Mouse (Mus musculus) intestine, postnatal 0 days (tissue): ENCODE data around the gene Ubxn4. TPM values are rescaled to one million over a fixed set of nuclear protein-coding genes. Genes with fewer than 3 reads are reported as not detected.

ENCODE experiments used
- ATAC-seq: fragments of 200-750 bp; cut with Nextera tagmentation; 2 replicates; pipeline ENCODE4 v1.8.0; 2017; ENCODE audit warnings: mild to moderate bottlenecking, moderate TSS enrichment, moderate library complexity
- H3K27ac ChIP-seq: fragments of 300-500 bp; sonication (generic); 2 replicates; pipeline ENCODE4 v1.5.1; 2014; ENCODE audit warnings: mild to moderate bottlenecking, low read depth, low read length, moderate library complexity
- H3K27me3 ChIP-seq: fragments of 300-500 bp; sonication (generic); replicated peaks from 2 replicates; pipeline ENCODE4 v1.6.1; 2014; ENCODE audit warnings: low read length, mixed read lengths; ENCODE audit not compliant: control insufficient read depth, insufficient read depth
- H3K36me3 ChIP-seq: fragments of 300-500 bp; sonication (generic); 2 replicates; pipeline ENCODE4 v1.6.1; 2014; ENCODE audit warnings: mild to moderate bottlenecking, moderate library complexity; ENCODE audit not compliant: control insufficient read depth, insufficient read depth
- H3K4me1 ChIP-seq: fragments of 300-500 bp; sonication (generic); replicated peaks from 2 replicates; pipeline ENCODE4 v1.6.1; 2014; ENCODE audit warnings: antibody characterized with exemption, low read length, mixed read lengths; ENCODE audit not compliant: control insufficient read depth, insufficient read depth
- H3K4me2 ChIP-seq: fragments of 300-500 bp; sonication (generic); replicated peaks from 2 replicates; pipeline ENCODE4 v1.6.1; 2014; ENCODE audit warnings: low read depth, mild to moderate bottlenecking, moderate library complexity
- H3K4me3 ChIP-seq: fragments of 300-500 bp; sonication (generic); 2 replicates; pipeline ENCODE4 v1.5.1; 2014; ENCODE audit warnings: low read depth, low read length
- H3K9ac ChIP-seq: fragments of 300-500 bp; sonication (generic); 2 replicates; pipeline ENCODE4 v1.6.1; 2014; ENCODE audit warnings: mild to moderate bottlenecking, low read depth, low read length
- H3K9me3 ChIP-seq: fragments of 300-500 bp; sonication (generic); 2 replicates; pipeline ENCODE4 v1.6.1; 2016; ENCODE audit warnings: mixed run types; ENCODE audit not compliant: control insufficient read depth
- CTCF ChIP-seq: sonication (generic); IDR thresholded peaks from 2 replicates; pipeline ENCODE4 v1.5.1; 2016; ENCODE audit warnings: low read depth, mild to moderate bottlenecking, control low read depth, antibody characterized with exemption, moderate library complexity
- WGBS: fragments of 180-500 bp; shearing (Covaris S2); extraction: QIAGEN DNeasy Blood & Tissue Kit; methylation state at CpG from one replicate; pipeline ENCODE4 v1.1.7; 2014; 5-methylcytosine and 5-hydroxymethylcytosine counted together
- microRNA counts: library from miRNA; unstranded; fragments of <30 nt; microRNA quantifications from one replicate; lab custom pipeline; 2016
- microRNA-seq: library from miRNA; unstranded; fragments of <30 nt; microRNA quantifications from one replicate; pipeline ENCODE4, GENCODE M21; 2016
- polyA plus RNA-seq: library from polyadenylated mRNA; unstranded; fragments of >200 nt; fragmentation: Nextera tagmentation; extraction: Ambion mirVana; gene quantifications from 2 replicates; pipeline ENCODE4 v1.2.1, GENCODE M21; 2015

Gene Ubxn4
- polyA plus RNA-seq, 1 experiment from 2014 or later: 74.6 TPM

DNA sequence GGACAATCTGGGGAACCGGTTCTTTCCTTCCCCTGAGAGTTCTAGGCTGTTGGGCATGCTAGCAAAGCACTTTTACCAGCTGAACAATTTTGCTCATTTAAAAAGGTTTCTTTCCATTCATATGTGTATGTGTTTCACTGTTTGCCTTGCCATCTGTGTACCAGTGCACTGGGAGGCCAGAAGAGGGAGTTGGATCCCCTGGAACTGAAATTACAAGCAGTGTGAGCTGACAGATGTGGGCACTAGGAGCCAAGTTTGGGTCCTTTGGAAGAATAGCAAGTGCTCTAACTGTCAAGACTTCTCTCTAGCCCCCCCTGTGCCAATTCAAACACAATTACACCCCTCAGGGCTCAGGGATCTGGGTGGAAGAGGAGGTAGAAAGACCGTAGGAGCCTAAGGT is 81.0 kb downstream of the Ubxn4 start:
- Histone ChIP-seq H3K9me3 (no peaks in the 10 kb centered on the region), H3K4me3 (no peak overlapping the region), H3K4me1 (no peaks in the 10 kb centered on the region), H3K9ac (no peak overlapping the region), H3K36me3 (peaks cover 4% of the 10 kb centered on the region; the same call in 1 of the 2 replicates), H3K27me3 (no peaks in the 10 kb centered on the region), H3K4me2 (peak overlapping the region; percentile 18), H3K27ac (peak overlapping the region; percentile 37; the same call in 1 of the 2 replicates)
- ATAC-seq: no peak
- TF ChIP-seq CTCF: peak; percentile 39
- 65% methylated on average over 2 of the region's 2 CpGs for WGBS

DNA sequence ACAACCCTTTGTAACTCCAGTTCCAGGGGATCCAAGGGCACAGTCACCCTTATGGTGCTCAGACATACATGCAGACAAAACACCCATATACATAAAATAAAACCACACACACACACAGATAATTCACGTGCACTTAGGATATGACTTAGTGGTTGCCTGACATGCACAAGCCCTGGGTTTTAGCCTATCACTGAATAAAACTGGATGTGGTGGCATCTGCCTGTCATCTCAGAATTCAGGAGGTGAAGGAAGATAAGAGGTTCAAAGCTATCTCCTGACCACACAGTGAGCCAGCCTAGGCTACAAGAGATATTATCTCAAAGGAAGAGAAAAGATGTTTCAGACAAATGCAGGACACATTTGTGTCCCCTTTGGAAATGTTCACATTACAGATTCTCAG is 83.4 kb downstream of the Ubxn4 start:
- Histone ChIP-seq H3K9me3 (no peaks in the 10 kb centered on the region), H3K9ac (peak overlapping the region; percentile 31; the same call in 1 of the 2 replicates), H3K4me3 (peak overlapping the region; percentile 32), H3K4me2 (peak overlapping the region; percentile 52), H3K27me3 (no peaks in the 10 kb centered on the region), H3K36me3 (peaks cover 14% of the 10 kb centered on the region), H3K27ac (peak overlapping the region; percentile 28; the same call in 1 of the 2 replicates), H3K4me1 (no peaks in the 10 kb centered on the region)
- 78% methylated on average over 1 of the region's 1 CpGs for WGBS
- TF ChIP-seq CTCF: no peak
- ATAC-seq: no peak

DNA sequence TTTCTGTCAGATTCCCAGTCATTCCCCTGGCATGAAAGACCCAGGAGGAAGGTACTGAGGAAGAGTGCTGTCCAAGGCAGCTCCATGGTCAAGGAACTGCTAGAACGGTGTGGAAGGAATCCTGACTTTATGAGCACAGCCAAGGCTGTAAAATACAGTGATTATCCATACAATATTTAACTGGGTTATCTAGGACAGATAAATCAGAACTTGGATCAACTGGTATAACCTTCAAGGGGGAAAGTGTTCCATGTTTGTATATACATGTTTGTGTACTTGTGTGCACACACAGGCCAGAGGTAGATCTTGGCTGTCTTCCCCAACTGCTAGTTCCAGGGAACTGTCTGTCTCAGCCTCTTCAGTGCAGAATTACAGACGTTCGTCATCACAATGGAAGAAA is 84.5 kb downstream of the Ubxn4 start, which contains the start of gene Lct:
Lct (minus strand) TSS at position 101 of the 400 bp plus-strand sequence.
- no peak for TF ChIP-seq CTCF
- H3K9ac ChIP-seq: peak within 1 kb of the TSS; percentile 31; the same call in 1 of the 2 replicates
- no peaks in the 10 kb centered on the region for H3K4me1 ChIP-seq
- 58% methylated on average over 3 of the region's 3 CpGs for WGBS
- no peaks in the 10 kb centered on the region for H3K9me3 ChIP-seq
- no peak for ATAC-seq
- peak within 1 kb of the TSS; percentile 52 for H3K4me2 ChIP-seq
- no peaks in the 10 kb centered on the region for H3K27me3 ChIP-seq
- peaks cover 24% of the 10 kb centered on the region for H3K36me3 ChIP-seq
- H3K27ac ChIP-seq: peak within 1 kb of the TSS; percentile 28; the same call in 1 of the 2 replicates
- peak within 1 kb of the TSS; percentile 32 for H3K4me3 ChIP-seq

MicroRNAs encoded within 50 kb of the gene (microRNA counts, 519-probe panel; counts per million panel counts)
- microRNA mmu-miR-128 (lab: Ali Mortazavi, UCI): 3,391 counts per million, percentile 40 among the panel's probes with 10 or more counts

Small RNAs within 50 kb of the gene (microRNA-seq; reads per million reads assigned to microRNA genes)
- gene Mir128-1: 64.1 reads per million, percentile 42 among the genes with 10 or more reads in this experiment

Other genes with a start within 250 kb of the Ubxn4 start
- gene Zranb3, start 140.9 kb upstream of the Ubxn4 start, polyA plus RNA-seq: 1.4 and 2.2 TPM in 2 replicates
- 28.4 and 31.5 TPM in 2 replicates for gene R3hdm1, start 140.7 kb upstream of the Ubxn4 start, polyA plus RNA-seq
- gene Lct, start 84.4 kb downstream of the Ubxn4 start, polyA plus RNA-seq: 119 and 136 TPM in 2 replicates
- 56.7 and 59.6 TPM in 2 replicates for gene Mcm6, start 115.7 kb downstream of the Ubxn4 start, polyA plus RNA-seq
- 68.0 and 69.0 TPM in 2 replicates for gene Dars, start 173.4 kb downstream of the Ubxn4 start, polyA plus RNA-seq